Mouse (Mus musculus) bone marrow macrophage, adult 2 months (primary cell): ENCODE data around the gene Zmynd8.

ENCODE experiments used
- CTCF ChIP-seq: IDR thresholded peaks from 2 replicates; pipeline ENCODE4 v1.5.1; 2012; ENCODE audit warnings: low read depth, mild to moderate bottlenecking, low read length, moderate library complexity
- POLR2A ChIP-seq: IDR thresholded peaks from 2 replicates; pipeline ENCODE4 v1.6.1; 2012; ENCODE audit warnings: mild to moderate bottlenecking, low read depth, low read length, borderline replicate concordance

- TF ChIP-seq CTCF (no peak), POLR2A (no peak)
These were observed 66.5 kb downstream of the Zmynd8 start for GRCm38 (mm10) chr2:165832295-165832694.
